Mouse (Mus musculus) MEL (cell line): ENCODE data around the gene Rbm47.

Experiments used
- CHD2 ChIP-seq: IDR thresholded peaks from 2 replicates; pipeline ENCODE4 v1.6.1; 2011; ENCODE audit warnings: low read length, improper control_type of control experiment
- E2F4 ChIP-seq: IDR thresholded peaks from 2 replicates; pipeline ENCODE4 v1.6.1; 2011; ENCODE audit warnings: low read depth, low read length, improper control_type of control experiment, borderline replicate concordance
- POLR2A ChIP-seq, 2 experiments: IDR thresholded peaks; 2 replicates each; pipeline ENCODE4 v1.6.1; 2011 to 2012; ENCODE audit warnings: low read length in 2 of 2, mild to moderate bottlenecking in 2 of 2, control low read depth in 1 of 2, improper control_type of control experiment in 1 of 2, low read depth in 1 of 2, moderate library complexity in 1 of 2; ENCODE audit not compliant: control insufficient read depth in 1 of 2, insufficient read depth in 1 of 2, poor library complexity in 1 of 2
- TCF12 ChIP-seq: IDR thresholded peaks from 2 replicates; pipeline ENCODE4 v1.6.1; 2014; ENCODE audit warnings: low read depth, mild to moderate bottlenecking, inconsistent platforms, low read length, improper control_type of control experiment, moderate library complexity

- TF ChIP-seq POLR2A (IDR thresholded peaks at IDR 0.05; ENCODE audit: control insufficient read depth in 1 of 2, insufficient read depth in 1 of 2, low read depth in 1 of 2, low read length in 2 of 2, poor library complexity in 1 of 2) (no peak), CHD2 (no peak), E2F4 (no peak), TCF12 (no peak)
Measured at GRCm38 (mm10) chr5:66203424-66203823, 30.5 kb upstream of the Rbm47 start.
